Mouse (Mus musculus): ENCODE data around the gene Asxl1.
A peak's percentile ranks its signal among the peaks of the same experiment; 100 is the strongest.
"Not testable (repeated sequence)": the region's sequence is repeated elsewhere in the genome, so short reads cannot be mapped to it uniquely, and the experiment has no call there.

Gene Asxl1

GRCm38 (mm10) chr2:153343191-153343590 lies 2.4 kb upstream of the Asxl1 start:
- no peak for DNase-seq (ENCODE audit: extremely low read depth, low read depth)

GRCm38 (mm10) chr2:153345071-153345453 lies 567 bp upstream of the Asxl1 start:
- no peak for DNase-seq (ENCODE audit: extremely low read depth, low read depth)

GRCm38 (mm10) chr2:153346221-153347182 lies 873 bp downstream of the Asxl1 start:
- DNase-seq (ENCODE audit: extremely low read depth, low read depth), result no peak

- DNase-seq (ENCODE audit: extremely low read depth, low read depth), result no peak
These were observed 1.7 kb downstream of the Asxl1 start for GRCm38 (mm10) chr2:153347183-153347781.

- no peak for DNase-seq (ENCODE audit: extremely low read depth, low read depth)
These were observed 2.6 kb downstream of the Asxl1 start for GRCm38 (mm10) chr2:153348100-153348831.

GRCm38 (mm10) chr2:153350552-153351181 lies 5.0 kb downstream of the Asxl1 start:
- peak; percentile 94 for DNase-seq (ENCODE audit: extremely low read depth, low read depth)

GRCm38 (mm10) chr2:153354648-153355047 lies 9.0 kb downstream of the Asxl1 start:
- no peak for DNase-seq (ENCODE audit: extremely low read depth, low read depth)

- DNase-seq (ENCODE audit: extremely low read depth, low read depth), result no peak
These were observed 11.2 kb downstream of the Asxl1 start for GRCm38 (mm10) chr2:153356784-153357183.

GRCm38 (mm10) chr2:153361101-153361710 lies 15.6 kb downstream of the Asxl1 start:
- DNase-seq (ENCODE audit: extremely low read depth, low read depth), result no peak

GRCm38 (mm10) chr2:153364531-153364930 lies 18.9 kb downstream of the Asxl1 start:
- DNase-seq (ENCODE audit: extremely low read depth, low read depth), result not testable (repeated sequence)

- DNase-seq (ENCODE audit: extremely low read depth, low read depth), result no peak
These were observed 25.2 kb downstream of the Asxl1 start for GRCm38 (mm10) chr2:153370871-153371270.

GRCm38 (mm10) chr2:153375380-153375779 lies 29.8 kb downstream of the Asxl1 start:
- no peak for DNase-seq (ENCODE audit: extremely low read depth, low read depth)

- no peak for DNase-seq (ENCODE audit: extremely low read depth, low read depth)
These were observed 34.9 kb downstream of the Asxl1 start for GRCm38 (mm10) chr2:153380479-153380878.

GRCm38 (mm10) chr2:153389831-153390230 lies 44.2 kb downstream of the Asxl1 start:
- DNase-seq (ENCODE audit: extremely low read depth, low read depth), result no peak

- DNase-seq (ENCODE audit: extremely low read depth, low read depth), result no peak
These were observed 47.4 kb downstream of the Asxl1 start for GRCm38 (mm10) chr2:153393045-153393444.

GRCm38 (mm10) chr2:153397790-153398515 lies 52.3 kb downstream of the Asxl1 start:
- DNase-seq (ENCODE audit: extremely low read depth, low read depth), result no peak

GRCm38 (mm10) chr2:153399166-153399565 lies 53.5 kb downstream of the Asxl1 start:
- DNase-seq (ENCODE audit: extremely low read depth, low read depth), result no peak

GRCm38 (mm10) chr2:153404062-153404461 lies 58.4 kb downstream of the Asxl1 start:
- DNase-seq (ENCODE audit: extremely low read depth, low read depth), result no peak

GRCm38 (mm10) chr2:153404882-153405281 lies 59.3 kb downstream of the Asxl1 start:
- no peak for DNase-seq (ENCODE audit: extremely low read depth, low read depth)

- DNase-seq (ENCODE audit: extremely low read depth, low read depth), result no peak
These were observed 61.3 kb downstream of the Asxl1 start for GRCm38 (mm10) chr2:153406882-153407281.

Data from MEL-GATA-1-ER (cell line).